Mouse (Mus musculus): ENCODE data around the gene Stat5a.
A peak's percentile ranks its signal among the peaks of the same experiment; 100 is the strongest.

Stat5a gene

GRCm38 (mm10) chr11:100897294-100898231 is 38.4 kb downstream of the Stat5a start:
- no peak for DNase-seq (ENCODE audit: low spot score)

DNA sequence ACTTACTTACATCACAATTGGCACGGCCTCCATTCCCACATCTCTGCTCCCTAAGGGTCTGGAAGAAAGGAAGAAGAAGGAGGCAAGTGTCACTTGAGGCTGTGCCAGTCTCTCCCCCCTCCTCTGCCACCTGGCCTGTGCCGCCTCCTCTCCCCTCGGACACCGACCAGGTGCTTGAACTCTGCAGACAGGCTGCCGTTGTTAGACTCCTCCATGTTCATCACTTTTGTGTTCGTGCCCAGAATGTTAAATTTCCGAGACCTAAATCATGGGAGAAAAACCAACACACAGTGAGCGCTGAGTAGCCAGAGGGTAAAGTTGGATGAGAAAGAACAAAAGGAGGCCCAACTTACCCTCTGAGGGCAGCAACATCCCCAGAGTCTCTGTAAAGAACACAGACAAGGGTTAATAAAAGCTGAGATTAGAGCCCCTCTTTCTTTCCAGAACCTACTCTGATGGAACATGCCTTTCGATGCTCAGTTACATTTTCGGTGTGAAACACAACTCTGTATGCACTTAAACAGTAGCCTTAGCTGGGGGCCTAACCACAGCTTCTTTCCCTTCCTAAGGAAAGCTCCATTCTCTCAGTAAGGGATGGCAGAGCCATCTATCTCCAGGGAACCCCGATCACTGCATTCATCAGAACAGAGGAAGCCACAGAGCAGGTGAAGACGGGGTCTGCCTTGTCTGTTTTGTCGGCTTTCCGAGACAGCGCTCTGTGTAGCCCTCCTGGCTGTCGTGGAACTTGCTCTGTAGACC is 39.5 kb downstream of the Stat5a start:
- no peak for DNase-seq (ENCODE audit: low spot score)

GRCm38 (mm10) chr11:100904580-100905351 is 45.6 kb downstream of the Stat5a start:
- DNase-seq (ENCODE audit: low spot score), result no peak

DNA sequence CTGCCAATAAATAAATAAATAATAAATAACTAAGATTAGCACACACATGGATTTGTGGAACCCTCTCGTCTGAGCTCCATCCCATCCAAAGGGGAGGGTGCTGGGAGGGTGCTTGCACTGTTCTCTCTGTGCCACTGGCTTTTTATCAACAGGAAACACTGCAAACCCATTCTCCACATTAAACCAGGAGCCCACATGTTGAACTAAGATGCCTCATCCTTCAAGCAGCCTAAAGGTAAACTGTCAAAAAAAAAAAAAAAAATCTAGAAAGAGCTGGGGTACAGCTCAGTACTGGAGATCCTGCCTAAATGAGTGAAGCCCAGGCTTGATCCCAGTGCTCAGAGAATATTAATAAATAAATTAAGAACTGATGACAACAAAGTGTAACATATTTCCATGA is 46.8 kb downstream of the Stat5a start:
- DNase-seq (ENCODE audit: low spot score), result no peak

GRCm38 (mm10) chr11:100906885-100907284 is 47.7 kb downstream of the Stat5a start:
- DNase-seq (ENCODE audit: low spot score), result no peak

GRCm38 (mm10) chr11:100908112-100908511 is 49.0 kb downstream of the Stat5a start:
- no peak for DNase-seq (ENCODE audit: low spot score)

DNA sequence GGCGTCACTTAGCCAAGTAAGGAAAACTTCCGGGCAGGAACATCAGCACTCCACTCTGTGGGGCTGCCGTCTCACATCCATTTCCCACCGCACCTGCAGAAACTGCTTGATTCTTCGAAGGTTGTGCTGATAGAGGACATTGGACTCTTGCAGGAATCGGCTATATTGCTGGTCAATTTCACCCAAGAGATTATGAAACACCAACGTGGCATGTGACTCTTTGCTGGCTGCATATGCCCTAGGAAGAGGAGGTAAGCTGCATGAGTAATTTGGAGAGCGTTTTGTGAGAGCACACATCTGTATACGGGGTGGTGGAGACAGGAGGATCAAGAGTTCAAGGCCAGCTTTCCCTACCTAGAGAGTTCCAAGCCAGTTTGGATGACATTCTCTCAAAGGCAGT is 49.4 kb downstream of the Stat5a start:
- DNase-seq (ENCODE audit: low spot score), result no peak

- DNase-seq (ENCODE audit: low spot score), result no peak
Measured at GRCm38 (mm10) chr11:100912401-100913155, 53.4 kb downstream of the Stat5a start.

- no peak for DNase-seq (ENCODE audit: low spot score)
Measured at GRCm38 (mm10) chr11:100914415-100914814, 55.3 kb downstream of the Stat5a start.

GRCm38 (mm10) chr11:100915063-100915462 is 55.9 kb downstream of the Stat5a start:
- DNase-seq (ENCODE audit: low spot score), result no peak

DNA sequence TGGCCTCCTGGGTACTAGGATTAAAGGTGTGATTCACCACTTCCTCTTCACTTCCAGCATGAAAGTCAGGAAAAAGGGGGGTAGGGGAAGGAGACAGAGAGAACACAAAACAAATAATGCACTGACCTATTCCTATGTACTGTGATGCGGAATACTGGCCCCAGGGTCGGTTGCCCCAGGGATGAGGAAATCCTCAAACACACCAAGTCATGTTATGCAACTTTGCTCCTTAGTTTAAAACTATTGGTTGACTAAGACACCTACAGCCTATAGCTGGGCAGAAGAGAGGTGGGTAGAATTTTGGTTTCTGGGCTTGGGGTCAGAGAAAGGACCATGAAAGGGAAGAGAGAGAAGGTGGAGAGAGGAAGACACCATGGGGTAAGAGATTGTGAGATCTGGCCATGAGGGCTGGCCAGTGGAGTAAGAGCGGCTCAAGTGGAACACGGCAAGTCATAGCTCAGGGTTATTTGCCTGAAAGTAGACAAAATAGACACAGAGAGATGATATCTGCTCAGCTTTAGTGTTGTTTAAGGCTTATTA is 57.4 kb downstream of the Stat5a start:
- DNase-seq (ENCODE audit: low spot score), result no peak

DNA sequence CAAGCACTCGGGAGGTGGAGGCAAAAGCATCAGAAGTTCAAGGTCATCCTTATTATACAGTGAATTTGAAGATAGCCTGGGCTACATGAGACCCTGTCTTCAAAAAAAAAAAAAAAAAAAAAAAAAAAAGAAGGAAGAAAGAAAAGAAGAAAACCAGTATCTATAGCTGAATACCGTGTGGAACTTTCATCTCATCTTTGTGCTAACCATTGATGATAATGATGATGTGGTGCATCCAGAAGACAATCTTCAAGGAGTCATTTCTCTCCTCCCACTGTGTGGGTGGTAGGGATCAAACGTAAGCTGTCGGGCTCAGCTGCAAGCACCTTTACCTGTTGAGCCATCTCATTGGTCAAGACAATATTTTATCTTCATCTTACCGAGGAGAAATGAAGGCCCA is 58.9 kb downstream of the Stat5a start:
- no peak for DNase-seq (ENCODE audit: low spot score)

GRCm38 (mm10) chr11:100920887-100921624 is 61.9 kb downstream of the Stat5a start:
- DNase-seq (ENCODE audit: low spot score), result no peak

DNA sequence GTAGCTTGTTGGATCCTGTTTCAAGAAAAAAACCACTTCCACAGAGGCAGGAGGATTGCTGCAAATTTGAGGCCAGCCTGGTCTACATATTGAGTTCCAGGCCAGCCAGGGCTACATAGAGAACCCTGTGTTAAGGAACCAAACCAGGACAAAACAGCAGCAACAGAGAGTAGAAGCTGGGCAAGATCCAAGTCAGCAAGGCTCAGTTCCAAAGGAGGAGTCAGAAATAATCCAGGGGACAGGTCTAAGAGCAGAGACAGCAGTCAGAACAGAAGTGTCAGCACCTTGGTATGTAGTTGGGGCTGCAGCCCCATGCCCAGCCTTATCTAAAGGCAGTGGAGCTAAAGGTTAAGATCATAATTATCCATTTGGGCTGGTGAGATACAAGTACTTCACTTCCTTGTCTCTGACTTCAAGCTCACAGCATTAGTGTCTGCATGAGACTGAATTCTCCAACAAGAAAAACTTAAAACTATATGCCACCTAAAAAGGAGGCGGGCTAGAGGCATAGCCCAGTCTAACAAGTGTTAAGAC is 65.3 kb downstream of the Stat5a start:
- no peak for DNase-seq (ENCODE audit: low spot score)

DNA sequence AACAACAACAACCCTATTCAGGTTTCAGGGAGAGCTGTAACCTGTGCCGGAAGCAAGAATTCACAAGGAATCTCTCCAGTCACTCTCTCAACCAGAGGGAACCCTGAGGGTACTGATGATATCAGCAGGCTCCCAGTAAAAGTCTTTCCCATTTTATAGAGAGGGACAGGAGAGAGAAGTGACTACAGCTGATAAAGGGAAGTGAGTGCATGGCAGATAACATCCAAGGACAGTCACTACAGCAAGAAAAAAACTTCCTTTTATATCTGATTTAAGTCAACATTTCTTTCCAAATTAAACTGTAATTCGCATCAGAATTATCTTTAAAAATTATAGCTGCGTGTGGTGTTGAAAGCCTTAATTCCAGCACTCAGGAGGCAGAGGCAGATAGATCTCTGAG is 68.2 kb downstream of the Stat5a start:
- no peak for DNase-seq (ENCODE audit: low spot score)

DNA sequence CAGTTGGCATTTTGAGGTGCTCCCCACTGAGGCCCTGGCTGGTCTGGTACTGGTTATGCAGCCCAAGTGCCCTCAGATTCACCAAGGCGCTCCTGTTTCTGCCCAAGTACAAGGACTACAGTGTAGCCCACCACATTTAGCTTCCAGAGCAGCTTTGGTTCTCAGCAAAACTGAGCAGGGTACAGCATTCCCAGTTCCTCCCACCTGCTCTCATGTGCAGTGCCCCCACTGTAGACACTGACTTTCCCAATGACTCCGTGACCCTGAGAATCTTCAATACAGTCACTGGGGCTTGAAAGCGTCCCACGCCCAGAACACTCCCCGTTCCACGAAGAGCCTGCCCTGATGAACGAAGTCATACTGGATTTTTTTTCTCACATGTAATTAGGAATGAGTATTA is 71.5 kb downstream of the Stat5a start:
- no peak for DNase-seq (ENCODE audit: low spot score)

- DNase-seq (ENCODE audit: low spot score), result peak; percentile 78
Measured at GRCm38 (mm10) chr11:100931254-100931921, 72.2 kb downstream of the Stat5a start.

Measured in T-cell, adult 2 months (primary cell).